Mouse (Mus musculus) ZHBTc4 (cell line): ENCODE measurements at regions not wholly inside any gene's neighbourhood (a gene's known extent, or its start where the extent isn't known, plus 50 kb on each side); places are given as distances from the start of the nearest gene placed in this dataset.

ENCODE experiments used
- DNase-seq: peaks from one replicate; pipeline ENCODE4 v3.0.0-alpha.2; 2011; ENCODE audit warnings: low read depth, low spot score

GRCm38 (mm10) chr13:101506696-101507095 is 261.3 kb downstream of the Pik3r1 start:
- no peak for DNase-seq

- DNase-seq = no peak
Measured at GRCm38 (mm10) chr13:101505054-101505453, 263.0 kb downstream of the Pik3r1 start.

GRCm38 (mm10) chr13:101504241-101504640 is 263.8 kb downstream of the Pik3r1 start:
- no peak for DNase-seq

- no peak for DNase-seq
Measured at GRCm38 (mm10) chr13:101501845-101502284, 266.2 kb downstream of the Pik3r1 start.

- no peak for DNase-seq
Measured at GRCm38 (mm10) chr13:101501061-101501460, 267.0 kb downstream of the Pik3r1 start.

- DNase-seq = no peak
Measured at GRCm38 (mm10) chr13:101491835-101492234, 276.2 kb downstream of the Pik3r1 start.

- no peak for DNase-seq
Measured at GRCm38 (mm10) chr13:101490961-101491360, 277.1 kb downstream of the Pik3r1 start.

- DNase-seq = no peak
Measured at GRCm38 (mm10) chr13:101487621-101488020, 280.4 kb downstream of the Pik3r1 start.

GRCm38 (mm10) chr13:101485823-101486222 is 282.2 kb downstream of the Pik3r1 start:
- no peak for DNase-seq

GRCm38 (mm10) chr13:101483816-101484215 is 284.2 kb downstream of the Pik3r1 start:
- DNase-seq = no peak

- no peak for DNase-seq
Measured at GRCm38 (mm10) chr13:101481551-101482184, 286.3 kb downstream of the Pik3r1 start.

GRCm38 (mm10) chr13:101479297-101479652 is 288.7 kb downstream of the Pik3r1 start:
- DNase-seq = no peak

- no peak for DNase-seq
Measured at GRCm38 (mm10) chr13:101478608-101479296, 289.3 kb downstream of the Pik3r1 start.

- DNase-seq = no peak
Measured at GRCm38 (mm10) chr13:101473349-101473748, 294.7 kb downstream of the Pik3r1 start.

GRCm38 (mm10) chr13:101470560-101471247 is 297.3 kb downstream of the Pik3r1 start:
- no peak for DNase-seq

GRCm38 (mm10) chr13:101465748-101466127 is 302.3 kb downstream of the Pik3r1 start:
- DNase-seq = no peak

- peak; percentile 6 for DNase-seq
Measured at GRCm38 (mm10) chr13:101464928-101465747, 302.9 kb downstream of the Pik3r1 start.

GRCm38 (mm10) chr13:101456926-101457325 is 311.1 kb downstream of the Pik3r1 start:
- no peak for DNase-seq

GRCm38 (mm10) chr13:101454276-101454675 is 313.7 kb downstream of the Pik3r1 start:
- DNase-seq = no peak

GRCm38 (mm10) chr13:101450501-101450900 is 317.5 kb downstream of the Pik3r1 start:
- DNase-seq = no peak

GRCm38 (mm10) chr13:101439517-101439916 is 328.5 kb downstream of the Pik3r1 start:
- peak; percentile 75 for DNase-seq

GRCm38 (mm10) chr13:101439041-101439440 is 329.0 kb downstream of the Pik3r1 start:
- DNase-seq = peak; percentile 94
